Mouse (Mus musculus) adrenal gland, adult 2 months (tissue): ENCODE results near the gene Nat8f3. TPM values are rescaled to one million over a fixed set of nuclear protein-coding genes. Genes with fewer than 3 reads are reported as not detected.
"Not testable (repeated sequence)": the region's sequence is repeated elsewhere in the genome, so short reads cannot be mapped to it uniquely, and the experiment has no call there.

Experiments
- DNase-seq: peaks from one replicate; pipeline ENCODE4 v3.0.0; 2021
- long read RNA-seq: library from polyadenylated mRNA; stranded (forward); transcript quantifications from one replicate; pipeline ENCODE4 v2.0.0, GENCODE M21; 2021
- microRNA-seq, 2 experiments: library from miRNA; unstranded; fragments of <30 nt; microRNA quantifications; one replicate each; pipeline ENCODE4 v1.2.0; 2021
- polyA plus RNA-seq: library from polyadenylated mRNA; depleted of rRNA; stranded (reverse); fragments of >200 nt; gene quantifications from 2 replicates; pipeline ENCODE4 v1.2.3, GENCODE M21; 2012; rRNA removed
- total RNA-seq, 2 experiments: library from RNA; stranded (reverse); gene quantifications; 2 replicates each; pipeline ENCODE4 v1.2.3; 2021

Gene Nat8f3
- under 1 TPM in 1 of 2 experiments, not detected in 1; 0.66 TPM for total RNA-seq
- 0.21 and 0.56 TPM in 2 replicates for polyA plus RNA-seq
- long read RNA-seq: 0 reads

DNA sequence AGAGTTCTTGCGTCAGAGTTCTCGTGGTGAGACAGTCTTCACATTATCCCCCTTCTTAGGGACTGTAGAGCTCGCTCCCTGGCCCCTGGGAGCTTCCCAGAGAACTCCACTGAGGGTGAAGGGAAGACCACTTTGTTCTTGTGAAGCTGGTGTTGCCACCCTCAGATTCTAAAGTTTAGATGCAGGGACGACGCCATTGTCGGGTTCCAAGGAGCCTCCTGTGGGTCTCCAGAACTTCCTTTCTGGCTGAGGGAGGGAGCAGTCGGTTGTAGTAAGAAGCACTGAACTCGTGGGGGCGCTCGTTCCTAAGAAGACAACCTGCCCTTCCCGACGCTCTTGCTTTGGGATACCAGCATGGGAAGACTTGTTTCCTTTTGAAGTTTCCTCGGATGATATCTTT, at the start of gene Nat8f3:
Gene Nat8f3 (minus strand): TSS at position 223 of the 400 bp plus-strand sequence.
- DNase-seq: peak; percentile 56

- DNase-seq: no peak
These were observed 47.8 kb upstream of the Nat8f3 start for GRCm38 (mm10) chr6:85813339-85813738.

GRCm38 (mm10) chr6:85810942-85811537, 45.5 kb upstream of the Nat8f3 start:
- not testable (repeated sequence) for DNase-seq

DNA sequence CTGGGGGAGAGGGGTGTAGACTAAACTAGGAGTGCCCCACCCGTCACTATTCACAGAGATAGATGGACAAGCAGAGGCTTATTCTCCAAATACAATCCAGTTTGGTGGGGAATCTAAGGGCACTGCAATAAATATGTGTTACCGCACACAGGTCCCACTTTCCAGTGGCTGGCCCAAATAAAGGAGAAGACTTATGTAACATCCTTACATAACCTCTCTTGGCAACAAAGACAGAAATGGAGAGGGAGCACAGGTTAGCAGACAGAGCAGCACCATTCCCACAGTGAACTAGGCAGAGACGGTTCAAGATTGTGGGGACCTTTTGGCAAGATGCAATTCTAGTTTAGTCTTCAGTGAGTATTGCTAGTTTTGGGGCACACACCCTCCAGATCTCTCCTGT, 45.0 kb upstream of the Nat8f3 start:
- DNase-seq: not testable (repeated sequence)

DNA sequence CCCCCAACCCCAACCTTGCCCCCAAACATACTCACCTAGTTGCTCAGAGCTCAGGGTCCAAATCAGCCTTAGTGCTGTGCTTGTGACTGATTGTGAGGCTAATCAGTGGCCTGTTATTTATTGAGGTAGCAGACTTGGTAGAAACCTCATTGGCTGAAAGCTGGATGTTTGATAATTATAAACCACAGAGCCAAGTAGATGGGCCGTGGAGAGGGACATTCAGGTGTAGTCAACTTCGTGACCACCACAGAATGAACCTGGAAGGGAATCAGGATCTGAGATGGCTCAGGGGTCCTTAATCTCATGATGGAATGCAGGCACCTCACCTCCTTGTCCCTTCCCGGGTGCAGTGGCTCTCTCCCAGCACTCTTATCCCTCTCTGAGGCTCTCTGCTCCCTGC, 44.2 kb upstream of the Nat8f3 start:
- not testable (repeated sequence) for DNase-seq

GRCm38 (mm10) chr6:85803180-85803579, 37.6 kb upstream of the Nat8f3 start:
- peak; percentile 44 for DNase-seq

GRCm38 (mm10) chr6:85763127-85764070, 2.2 kb downstream of the Nat8f3 start:
- not testable (repeated sequence) for DNase-seq

- not testable (repeated sequence) for DNase-seq
These were observed 2.9 kb downstream of the Nat8f3 start for GRCm38 (mm10) chr6:85762678-85763077.

GRCm38 (mm10) chr6:85755705-85756249, 9.8 kb downstream of the Nat8f3 start:
- DNase-seq: peak; percentile 5

DNA sequence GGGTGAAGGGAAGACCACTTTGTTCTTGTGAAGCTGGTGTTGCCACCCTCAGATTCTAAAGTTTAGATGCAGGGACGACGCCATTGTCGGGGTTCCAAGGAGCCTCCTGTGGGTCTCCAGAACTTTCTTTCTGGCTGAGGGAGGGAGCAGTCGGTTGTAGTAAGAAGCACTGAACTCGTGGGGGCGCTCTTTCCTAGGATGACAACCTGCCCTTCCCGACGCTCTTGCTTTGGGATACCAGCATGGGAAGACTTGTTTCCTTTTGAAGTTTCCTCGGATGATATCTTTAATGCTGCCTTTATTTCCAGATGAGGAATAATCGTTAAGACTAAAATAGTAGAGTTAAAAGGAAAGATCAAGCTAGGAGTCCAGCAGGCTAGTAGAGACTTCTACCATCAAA, 52.4 kb downstream of the Nat8f3 start, which contains the start of gene Nat8f7:
Gene Nat8f7 (minus strand): TSS at position 101 of the 400 bp plus-strand sequence.
- DNase-seq: not testable (repeated sequence)

DNA sequence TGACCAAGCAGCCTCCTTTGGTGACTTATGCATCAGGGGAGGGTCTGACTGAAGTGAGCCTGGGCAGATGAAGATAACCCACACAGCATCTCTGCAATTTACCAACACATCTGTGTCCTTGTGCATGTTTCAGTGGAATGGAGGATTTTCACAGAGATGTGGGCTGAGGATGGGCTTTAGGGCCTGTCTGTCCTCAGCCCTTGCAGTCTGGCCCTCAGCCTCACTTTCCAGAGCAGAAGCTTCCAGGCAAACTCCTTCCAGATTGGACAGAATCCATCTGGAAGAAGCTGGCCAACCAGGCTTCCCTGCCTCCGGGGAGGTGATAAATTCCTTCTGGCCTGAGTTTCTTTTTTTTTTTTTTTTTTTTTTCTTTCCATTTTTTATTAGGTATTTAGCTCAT, 55.9 kb downstream of the Nat8f3 start:
- DNase-seq: not testable (repeated sequence)

GRCm38 (mm10) chr6:85709206-85709605, 56.3 kb downstream of the Nat8f3 start:
- not testable (repeated sequence) for DNase-seq

GRCm38 (mm10) chr6:85701943-85702342, 63.6 kb downstream of the Nat8f3 start:
- DNase-seq: peak; percentile 75

Small RNAs within 50 kb of the gene (microRNA-seq; reads per million reads assigned to microRNA genes)
- gene Gm27317: 0 reads per million in 2 experiments
- 0 reads per million in 2 experiments for gene Mir6375

Other genes with a start within 250 kb of the Nat8f3 start
- gene Alms1, start 178.2 kb downstream of the Nat8f3 start, total RNA-seq: 1 to 10 TPM; 7.2 to 8.5 TPM
- 0.31 and 0.39 TPM in 2 replicates for gene Alms1, start 178.2 kb downstream of the Nat8f3 start, polyA plus RNA-seq
- 1 to 10 TPM; 2.6 to 5.0 TPM for gene Nat8f7, start 52.5 kb downstream of the Nat8f3 start, total RNA-seq
- 1.6 and 1.7 TPM in 2 replicates for gene Nat8f7, start 52.5 kb downstream of the Nat8f3 start, polyA plus RNA-seq
- 1 to 10 TPM in 1 of 2 experiments, under 1 TPM in 1; 0.81 to 2.8 TPM for gene Nat8f6, start 55.2 kb upstream of the Nat8f3 start, total RNA-seq
- gene Nat8f6, start 55.2 kb upstream of the Nat8f3 start, polyA plus RNA-seq: 0.87 and 1.4 TPM in 2 replicates
- 1 to 10 TPM; 5.7 to 9.7 TPM for gene Nat8f5, start 55.2 kb upstream of the Nat8f3 start, total RNA-seq
- 1.1 and 2.3 TPM in 2 replicates for gene Nat8f5, start 55.2 kb upstream of the Nat8f3 start, polyA plus RNA-seq
- gene Nat8, start 66.3 kb upstream of the Nat8f3 start, total RNA-seq: 1 to 10 TPM; 1.8 to 8.2 TPM
- gene Nat8, start 66.3 kb upstream of the Nat8f3 start, polyA plus RNA-seq: 2.3 and 3.3 TPM in 2 replicates
- gene Nat8f2, start 103.4 kb upstream of the Nat8f3 start, total RNA-seq: 1 to 10 TPM; 2.0 to 3.7 TPM
- 0.12 and 0.15 TPM in 2 replicates for gene Nat8f2, start 103.4 kb upstream of the Nat8f3 start, polyA plus RNA-seq
- 10 to 100 TPM in 1 of 2 experiments, 1 to 10 TPM in 1; 8.4 to 15.5 TPM for gene Nat8f4, start 139.1 kb upstream of the Nat8f3 start, total RNA-seq
- gene Nat8f4, start 139.1 kb upstream of the Nat8f3 start, polyA plus RNA-seq: 6.8 and 8.5 TPM in 2 replicates
- 10 to 100 TPM; 37.1 to 55.2 TPM for gene Tprkb, start 146.1 kb upstream of the Nat8f3 start, total RNA-seq
- gene Tprkb, start 146.1 kb upstream of the Nat8f3 start, polyA plus RNA-seq: 23.3 and 26.4 TPM in 2 replicates
- 10 to 100 TPM; 39.2 to 43.6 TPM for gene Nat8f1, start 149.9 kb upstream of the Nat8f3 start, total RNA-seq
- gene Nat8f1, start 149.9 kb upstream of the Nat8f3 start, polyA plus RNA-seq: 43.5 and 85.2 TPM in 2 replicates
- 100 to 1,000 TPM in 1 of 2 experiments, 10 to 100 TPM in 1; 82.3 to 174 TPM for gene Dusp11, start 195.9 kb upstream of the Nat8f3 start, total RNA-seq
- 73.5 and 104 TPM in 2 replicates for gene Dusp11, start 195.9 kb upstream of the Nat8f3 start, polyA plus RNA-seq